Mouse (Mus musculus) cortical plate, adult 2 months (tissue): ENCODE measurements around the gene Plcl1.

Experiments
- CTCF ChIP-seq: fragments of 200-500 bp; IDR thresholded peaks from 2 replicates; pipeline ENCODE4 v1.5.1; 2011; ENCODE audit warnings: mild to moderate bottlenecking, control low read depth, low read length; ENCODE audit not compliant: insufficient read depth; ENCODE audit errors: extremely low read depth
- POLR2A ChIP-seq: fragments of 200-500 bp; IDR thresholded peaks from 2 replicates; pipeline ENCODE4 v1.6.1; 2011; ENCODE audit warnings: mild to moderate bottlenecking, low read length, control low read depth; ENCODE audit not compliant: insufficient read depth; ENCODE audit errors: extremely low read depth

DNA sequence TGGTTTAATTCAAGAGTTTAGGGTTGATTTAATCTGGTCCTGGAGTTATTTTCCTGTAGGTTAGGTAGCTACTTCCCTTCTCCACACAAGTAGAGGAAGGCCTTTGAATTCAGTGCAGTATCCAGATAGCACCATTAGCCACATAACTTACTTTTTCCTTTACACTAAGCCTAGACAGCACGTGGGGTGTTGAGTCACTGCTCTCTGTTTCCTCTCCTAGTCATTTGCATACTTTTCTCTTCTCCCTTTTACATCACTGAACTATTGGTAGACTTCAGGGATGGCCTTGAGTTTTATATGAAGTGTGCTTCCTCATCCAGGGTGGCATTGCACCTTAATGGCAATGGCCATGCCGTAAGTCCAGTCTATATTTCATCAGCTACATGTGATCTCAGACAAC, 82.5 kb downstream of the Plcl1 start:
- TF ChIP-seq POLR2A (no peak), CTCF (no peak)
